ENCODE assay signal across 8 mouse cellular contexts in genomic region chr7:30122188-30122530, GRCm38 (mm10). TPM values are rescaled to one million over a fixed set of nuclear protein-coding genes. Genes with fewer than 3 reads are reported as not detected.
DNase-seq lines count a peak whose midpoint lies in the region; ATAC-seq and TF ChIP-seq lines count a peak whose summit lies in the region.

No protein-coding gene starts in this region.

- H3K36me3 ChIP-seq in heart, embryonic 12.5 days, result peaks cover 18% of the 10 kb centered on the region
- H3K36me3 ChIP-seq in ES-E14 (ENCODE audit: control insufficient read depth, insufficient read depth, low read length, poor library complexity, severe bottlenecking), result no peaks in the 10 kb centered on the region; the same call in 1 of the 2 replicates
- H3K36me3 ChIP-seq in forebrain, embryonic 12.5 days (replicated peaks), result peaks cover 14% of the 10 kb centered on the region
- H3K36me3 ChIP-seq in liver, postnatal 0 days (replicated peaks; ENCODE audit: insufficient read depth, low read length), result peaks cover 5% of the 10 kb centered on the region; the same call in 1 of the 2 replicates

- no peak for DNase-seq in heart, postnatal 25 days (ENCODE audit: low spot score)
- no peak for DNase-seq in ES-E14 (ENCODE audit: low read depth, low spot score)
- no peak for DNase-seq in liver, postnatal 0 days
- DNase-seq in Muller cell, postnatal 12 days (ENCODE audit: inconsistent ontology term), result no peak
- no peak for DNase-seq in spleen, postnatal 4 days (ENCODE audit: low spot score in 2 of 2)
- no peak for DNase-seq in thymus, postnatal 36 days

- H3K27me3 ChIP-seq in heart, embryonic 12.5 days (replicated peaks), result no peaks in the 10 kb centered on the region
- no peaks in the 10 kb centered on the region for H3K27me3 ChIP-seq in forebrain, embryonic 12.5 days
- H3K27me3 ChIP-seq in liver, postnatal 0 days (ENCODE audit: insufficient read depth, low read length), result no peaks in the 10 kb centered on the region

- no peak for TF ChIP-seq CTCF in liver, postnatal 0 days (IDR thresholded peaks at IDR 0.05; ENCODE audit: low read depth)

- intact Hi-C loops in heart, postnatal 25 days (cut with DNase I), result no loop called here

- no peak; the same call in 1 of the 2 replicates for ATAC-seq in heart, embryonic 12.5 days (ENCODE audit: insufficient number of reproducible peaks, low FRiP score)
- no peak; the same call in 1 of the 2 replicates for ATAC-seq in forebrain, embryonic 12.5 days (ENCODE audit: low FRiP score)
- ATAC-seq in liver, postnatal 0 days, result 0 out of 2 replicates have a peak, but pooled peaks have one; percentile 7

- peak overlapping the region; percentile 63 for H3K27ac ChIP-seq in heart, embryonic 12.5 days (ENCODE audit: poor library complexity, severe bottlenecking)
- H3K27ac ChIP-seq in ES-E14 (ENCODE audit: insufficient read depth, low read depth, low read length, poor library complexity, severe bottlenecking), result no peak overlapping the region
- H3K27ac ChIP-seq in forebrain, embryonic 12.5 days, result peak overlapping the region; percentile 82
- no peak overlapping the region for H3K27ac ChIP-seq in liver, postnatal 0 days (ENCODE audit: low read depth)

- peak overlapping the region; percentile 83 for H3K4me2 ChIP-seq in heart, embryonic 12.5 days
- H3K4me2 ChIP-seq in forebrain, embryonic 12.5 days, result peak overlapping the region; percentile 81
- peak overlapping the region; percentile 92 for H3K4me2 ChIP-seq in liver, postnatal 0 days (ENCODE audit: low read depth, low read length)

- peaks cover 11% of the 10 kb centered on the region for H3K4me1 ChIP-seq in heart, embryonic 12.5 days (replicated peaks)
- peaks cover 0 to 4% of the 10 kb centered on the region in 2 experiments; a peak in 1 of 4 replicates for H3K4me1 ChIP-seq in ES-E14 (ENCODE audit: control insufficient read depth in 2 of 2, insufficient read depth in 2 of 2, low read length in 2 of 2, poor library complexity in 1 of 2)
- peaks cover 7% of the 10 kb centered on the region for H3K4me1 ChIP-seq in forebrain, embryonic 12.5 days
- H3K4me1 ChIP-seq in liver, postnatal 0 days (ENCODE audit: insufficient read depth), result peaks cover 8% of the 10 kb centered on the region; the same call in 1 of the 2 replicates

- TF ChIP-seq EP300 in liver, postnatal 0 days (IDR thresholded peaks at IDR 0.05; ENCODE audit: low read depth), result no peak

- 7% methylated on average over 15 of the region's 15 CpGs for WGBS in heart, embryonic 12.5 days
- 6% methylated on average over 15 of the region's 15 CpGs for WGBS in forebrain, embryonic 12.5 days
- 2% methylated on average over 15 of the region's 15 CpGs for WGBS in liver, postnatal 0 days (ENCODE audit: insufficient replicate concordance)

- H3K9me3 ChIP-seq in heart, embryonic 12.5 days (replicated peaks), result 0 out of 2 replicates have a peak, but pooled peaks cover 6% of the 10 kb centered on the region
- no peaks in the 10 kb centered on the region for H3K9me3 ChIP-seq in ES-E14 (ENCODE audit: control insufficient read depth, insufficient read depth, low read depth, low read length)
- no peaks in the 10 kb centered on the region for H3K9me3 ChIP-seq in forebrain, embryonic 12.5 days
- H3K9me3 ChIP-seq in liver, postnatal 0 days (ENCODE audit: low read length), result no peaks in the 10 kb centered on the region

- H3K4me3 ChIP-seq in heart, embryonic 12.5 days, result peak overlapping the region; percentile 79
- H3K4me3 ChIP-seq in ES-E14 (ENCODE audit: insufficient read depth in 1 of 2, low read depth in 1 of 2, low read length in 2 of 2, poor library complexity in 1 of 2, severe bottlenecking in 1 of 2), result peak overlapping the region; percentile 78 to 86
- H3K4me3 ChIP-seq in forebrain, embryonic 12.5 days (replicated peaks), result peak overlapping the region; percentile 71
- peak overlapping the region; percentile 62 for H3K4me3 ChIP-seq in liver, postnatal 0 days (ENCODE audit: low read depth, low read length)

- in situ Hi-C loops in ES-E14 (cut with MboI; ENCODE audit: low sequenced_read_pairs in 2 of 2, unreplicated experiment in 2 of 2), result no loop called here

- peak overlapping the region; percentile 73 for H3K9ac ChIP-seq in heart, embryonic 12.5 days
- peak overlapping the region; percentile 54 for H3K9ac ChIP-seq in ES-E14 (ENCODE audit: insufficient read depth, low read depth, low read length, poor library complexity, severe bottlenecking)
- H3K9ac ChIP-seq in forebrain, embryonic 12.5 days, result peak overlapping the region; percentile 78
- peak overlapping the region; percentile 67 for H3K9ac ChIP-seq in liver, postnatal 0 days (replicated peaks)

TF ChIP-seq in ES-E14, 5 proteins besides CTCF, POLR2A, EP300 and RAD21:
- TF ChIP-seq MAFK (IDR thresholded peaks at IDR 0.05; ENCODE audit: insufficient read depth, low read depth, low read length) (no peak), ZC3H11A (IDR thresholded peaks at IDR 0.05; ENCODE audit: borderline replicate concordance, low read depth, low read length) (no peak), HCFC1 (IDR thresholded peaks at IDR 0.05; ENCODE audit: borderline replicate concordance, insufficient read depth, low read length) (no peak)

RNA-seq across cellular contexts. Expression of gene Zfp382, which starts 0.4 kb away (rescaled TPM):
- polyA plus RNA-seq in heart, embryonic 12.5 days (2016; fragmentation: Nextera tagmentation; extraction: Ambion mirVana), result 11.6 TPM in 2 replicates
- total RNA-seq in heart, postnatal 25 days (2021), result 1 to 10 TPM; 2.7 to 2.9 TPM
- 5.3 and 5.7 TPM in 2 replicates for total RNA-seq in ES-E14 (2012; rRNA removed)
- polyA plus RNA-seq in forebrain, embryonic 12.5 days (2016; fragmentation: Nextera tagmentation; extraction: Ambion mirVana), result 16.1 and 21.2 TPM in 2 replicates
- polyA plus RNA-seq in liver, postnatal 0 days (2015; fragmentation: Nextera tagmentation; extraction: Ambion mirVana), result 0.54 and 0.75 TPM in 2 replicates

RNA-seq across cellular contexts. Expression of gene Zfp260, which starts 27.6 kb away (rescaled TPM):
- 90.8 and 93.5 TPM in 2 replicates for polyA plus RNA-seq in heart, embryonic 12.5 days (2016; fragmentation: Nextera tagmentation; extraction: Ambion mirVana)
- total RNA-seq in heart, postnatal 25 days (2021), result 10 to 100 TPM; 30.7 to 37.3 TPM
- 33.5 and 40.4 TPM in 2 replicates for total RNA-seq in ES-E14 (2012; rRNA removed)
- polyA plus RNA-seq in forebrain, embryonic 12.5 days (2016; fragmentation: Nextera tagmentation; extraction: Ambion mirVana), result 129 TPM in 2 replicates
- 10.1 and 10.7 TPM in 2 replicates for polyA plus RNA-seq in liver, postnatal 0 days (2015; fragmentation: Nextera tagmentation; extraction: Ambion mirVana)

RNA-seq across cellular contexts. Expression of gene Zfp566, which starts 31.8 kb away (rescaled TPM):
- 5.8 and 6.1 TPM in 2 replicates for polyA plus RNA-seq in heart, embryonic 12.5 days (2016; fragmentation: Nextera tagmentation; extraction: Ambion mirVana)
- 1 to 10 TPM; 2.2 TPM for total RNA-seq in heart, postnatal 25 days (2021)
- 13.1 and 16.3 TPM in 2 replicates for total RNA-seq in ES-E14 (2012; rRNA removed)
- polyA plus RNA-seq in forebrain, embryonic 12.5 days (2016; fragmentation: Nextera tagmentation; extraction: Ambion mirVana), result 13.5 and 16.2 TPM in 2 replicates
- polyA plus RNA-seq in liver, postnatal 0 days (2015; fragmentation: Nextera tagmentation; extraction: Ambion mirVana), result 1.2 and 1.7 TPM in 2 replicates

RNA-seq across cellular contexts. Expression of gene Gm26920, which starts 31.9 kb away (rescaled TPM):
- polyA plus RNA-seq in heart, embryonic 12.5 days (2016; fragmentation: Nextera tagmentation; extraction: Ambion mirVana), result 1.5 and 1.7 TPM in 2 replicates
- not detected for total RNA-seq in heart, postnatal 25 days (2021)
- 0.26 and 0.71 TPM in 2 replicates for total RNA-seq in ES-E14 (2012; rRNA removed)
- polyA plus RNA-seq in forebrain, embryonic 12.5 days (2016; fragmentation: Nextera tagmentation; extraction: Ambion mirVana), result 2.7 and 6.9 TPM in 2 replicates
- not detected in 2 replicates for polyA plus RNA-seq in liver, postnatal 0 days (2015; fragmentation: Nextera tagmentation; extraction: Ambion mirVana)

RNA-seq across cellular contexts. Expression of gene Zfp146, which starts 47.4 kb away (rescaled TPM):
- polyA plus RNA-seq in heart, embryonic 12.5 days (2016; fragmentation: Nextera tagmentation; extraction: Ambion mirVana), result 10.5 TPM in 2 replicates
- total RNA-seq in heart, postnatal 25 days (2021), result 10 to 100 TPM; 27.7 to 31.0 TPM
- 35.0 and 37.9 TPM in 2 replicates for total RNA-seq in ES-E14 (2012; rRNA removed)
- 23.6 and 25.8 TPM in 2 replicates for polyA plus RNA-seq in forebrain, embryonic 12.5 days (2016; fragmentation: Nextera tagmentation; extraction: Ambion mirVana)
- 2.1 and 3.1 TPM in 2 replicates for polyA plus RNA-seq in liver, postnatal 0 days (2015; fragmentation: Nextera tagmentation; extraction: Ambion mirVana)

Comparison
In these comparisons a context has a peak if more than half of its experiments do, and no peak if none do; other contexts are left out.
1. H3K27ac ChIP-seq: peak in heart, embryonic 12.5 days (single experiment) and forebrain, embryonic 12.5 days (single experiment); none in ES-E14 (single experiment) and liver, postnatal 0 days (single experiment).
2. Peak in every context shown above with its lines, with median percentiles within 50 percentile points of each other: H3K4me2 ChIP-seq, H3K4me3 ChIP-seq and H3K9ac ChIP-seq.